Mouse (Mus musculus): Measurements from ENCODE around the gene Crbn.

The Crbn gene

GRCm38 (mm10) chr6:106799333-106800226, at the start of gene Crbn:
TSS of gene Crbn (minus strand) at chr6:106800077.
- DNase-seq (ENCODE audit: low spot score in 2 of 2), result peak; percentile 85 to 92

GRCm38 (mm10) chr6:106840181-106840580, 40.3 kb upstream of the Crbn start:
- DNase-seq (ENCODE audit: low spot score in 2 of 2), result no peak

GRCm38 (mm10) chr6:106838053-106838452, 38.2 kb upstream of the Crbn start:
- DNase-seq (ENCODE audit: low spot score in 2 of 2), result no peak

- DNase-seq (ENCODE audit: low spot score in 2 of 2), result no peak
These were observed 35.4 kb upstream of the Crbn start for GRCm38 (mm10) chr6:106835316-106835715.

- DNase-seq (ENCODE audit: low spot score in 2 of 2), result no peak
These were observed 22.5 kb upstream of the Crbn start for GRCm38 (mm10) chr6:106822329-106822728.

GRCm38 (mm10) chr6:106820566-106820965, 20.7 kb upstream of the Crbn start:
- no peak for DNase-seq (ENCODE audit: low spot score in 2 of 2)

GRCm38 (mm10) chr6:106819906-106820305, 20.0 kb upstream of the Crbn start:
- DNase-seq (ENCODE audit: low spot score in 2 of 2), result no peak

GRCm38 (mm10) chr6:106819246-106819645, 19.4 kb upstream of the Crbn start:
- no peak for DNase-seq (ENCODE audit: low spot score in 2 of 2)

GRCm38 (mm10) chr6:106810686-106811085, 10.8 kb upstream of the Crbn start:
- DNase-seq (ENCODE audit: low spot score in 2 of 2), result no peak

- no peak for DNase-seq (ENCODE audit: low spot score in 2 of 2)
These were observed 9.3 kb upstream of the Crbn start for GRCm38 (mm10) chr6:106809161-106809560.

- no peak for DNase-seq (ENCODE audit: low spot score in 2 of 2)
These were observed 5.0 kb upstream of the Crbn start for GRCm38 (mm10) chr6:106804904-106805303.

- DNase-seq (ENCODE audit: low spot score in 2 of 2), result no peak
These were observed 315 bp upstream of the Crbn start for GRCm38 (mm10) chr6:106800227-106800557.

GRCm38 (mm10) chr6:106794094-106794814, 5.6 kb downstream of the Crbn start:
- DNase-seq (ENCODE audit: low spot score in 2 of 2), result no peak

GRCm38 (mm10) chr6:106793621-106794020, 6.3 kb downstream of the Crbn start:
- DNase-seq (ENCODE audit: low spot score in 2 of 2), result no peak

GRCm38 (mm10) chr6:106793088-106793487, 6.8 kb downstream of the Crbn start:
- no peak for DNase-seq (ENCODE audit: low spot score in 2 of 2)

GRCm38 (mm10) chr6:106792486-106792885, 7.4 kb downstream of the Crbn start:
- DNase-seq (ENCODE audit: low spot score in 2 of 2), result no peak

GRCm38 (mm10) chr6:106791429-106791828, 8.4 kb downstream of the Crbn start:
- no peak for DNase-seq (ENCODE audit: low spot score in 2 of 2)

GRCm38 (mm10) chr6:106787138-106787537, 12.7 kb downstream of the Crbn start:
- DNase-seq (ENCODE audit: low spot score in 2 of 2), result no peak

GRCm38 (mm10) chr6:106770046-106770445, 29.8 kb downstream of the Crbn start:
- no peak for DNase-seq (ENCODE audit: low spot score in 2 of 2)

GRCm38 (mm10) chr6:106769290-106769866, 30.5 kb downstream of the Crbn start:
- no peak for DNase-seq (ENCODE audit: low spot score in 2 of 2)

GRCm38 (mm10) chr6:106768640-106769289, 31.1 kb downstream of the Crbn start, which contains the start of gene Trnt1:
TSS of gene Trnt1 (plus strand) at chr6:106769120.
- peak; percentile 93 to 98 for DNase-seq (ENCODE audit: low spot score in 2 of 2)

GRCm38 (mm10) chr6:106766774-106767173, 33.1 kb downstream of the Crbn start:
- no peak for DNase-seq (ENCODE audit: low spot score in 2 of 2)

Data from urinary bladder, postnatal 4 days (tissue).